Mouse (Mus musculus) lung, postnatal 0 days (tissue): ENCODE data around the gene Gabpb1. TPM values are rescaled to one million over a fixed set of nuclear protein-coding genes. Genes with fewer than 3 reads are reported as not detected.
A peak's percentile ranks its signal among the peaks of the same experiment; 100 is the strongest.

Experiments used
- ATAC-seq: fragments of 200-750 bp; cut with Nextera tagmentation; 2 replicates; pipeline ENCODE4 v1.8.0; 2017; ENCODE audit warnings: moderate library complexity
- DNase-seq: peaks from one replicate; pipeline ENCODE4 v3.0.0-alpha.2; 2016; ENCODE audit warnings: low spot score
- H3K27ac ChIP-seq: fragments of 300-500 bp; sonication (generic); 2 replicates; pipeline ENCODE4 v1.5.1; 2014; ENCODE audit warnings: antibody characterized with exemption, mild to moderate bottlenecking, low read length, mixed read lengths
- H3K27me3 ChIP-seq: fragments of 300-500 bp; sonication (generic); replicated peaks from 2 replicates; pipeline ENCODE4 v1.6.1; 2014; ENCODE audit warnings: low read length, mixed read lengths; ENCODE audit not compliant: insufficient read depth
- H3K36me3 ChIP-seq: fragments of 300-500 bp; sonication (generic); 2 replicates; pipeline ENCODE4 v1.6.1; 2014; ENCODE audit warnings: low read length, mixed read lengths; ENCODE audit not compliant: insufficient read depth
- H3K4me1 ChIP-seq: fragments of 300-500 bp; sonication (generic); 2 replicates; pipeline ENCODE4 v1.6.1; 2014; ENCODE audit warnings: antibody characterized with exemption, low read depth, low read length, mixed read lengths; ENCODE audit not compliant: insufficient read depth
- H3K4me2 ChIP-seq: fragments of 300-500 bp; sonication (generic); replicated peaks from 2 replicates; pipeline ENCODE4 v1.6.1; 2014; ENCODE audit warnings: low read depth, mild to moderate bottlenecking, low read length, moderate library complexity, mixed read lengths
- H3K4me3 ChIP-seq: fragments of 300-500 bp; sonication (generic); 2 replicates; pipeline ENCODE4 v1.5.1; 2014; ENCODE audit warnings: low read depth, low read length
- H3K9ac ChIP-seq: fragments of 300-500 bp; sonication (generic); replicated peaks from 2 replicates; pipeline ENCODE4 v1.6.1; 2014; ENCODE audit warnings: low read depth, mild to moderate bottlenecking
- H3K9me3 ChIP-seq: fragments of 300-500 bp; sonication (generic); 2 replicates; pipeline ENCODE4 v1.6.1; 2016; ENCODE audit warnings: low read length, mixed read lengths
- CTCF ChIP-seq: IDR thresholded peaks from 2 replicates; pipeline ENCODE4 v1.5.1; 2016; ENCODE audit warnings: antibody characterized with exemption, mild to moderate bottlenecking
- EP300 ChIP-seq: IDR thresholded peaks from 2 replicates; pipeline ENCODE4 v1.6.1; 2016; ENCODE audit warnings: antibody characterized with exemption, mild to moderate bottlenecking, control low read depth
- WGBS: fragments of 180-500 bp; shearing (Covaris S2); extraction: QIAGEN DNeasy Blood & Tissue Kit; methylation state at CpG from one replicate; pipeline ENCODE4 v1.1.7; 2014; 5-methylcytosine and 5-hydroxymethylcytosine counted together
- polyA plus RNA-seq: library from polyadenylated mRNA; unstranded; fragments of >200 nt; fragmentation: Nextera tagmentation; extraction: Ambion mirVana; gene quantifications from 2 replicates; pipeline ENCODE4 v1.2.1, GENCODE M21; 2015

The Gabpb1 gene
- polyA plus RNA-seq, 1 experiment from 2014 or later: 24.5 TPM

- no peaks in the 10 kb centered on the region for H3K36me3 ChIP-seq
- under 1% methylated on average over 47 of the region's 77 CpGs for WGBS
- ATAC-seq: peak; percentile 51
- TF ChIP-seq EP300 (no peak), CTCF (no peak)
- peak overlapping the region; percentile 100 for H3K27ac ChIP-seq
- H3K9me3 ChIP-seq: no peaks in the 10 kb centered on the region
- DNase-seq: peak; percentile 57
- H3K9ac ChIP-seq: peak overlapping the region; percentile 99
- peak overlapping the region; percentile 81 for H3K4me2 ChIP-seq
- H3K27me3 ChIP-seq: no peaks in the 10 kb centered on the region
- peak overlapping the region; percentile 100 for H3K4me3 ChIP-seq
- H3K4me1 ChIP-seq: peaks cover 21% of the 10 kb centered on the region
These were observed 1.5 kb downstream of the Gabpb1 start for GRCm38 (mm10) chr2:126674441-126675168.

GRCm38 (mm10) chr2:126673317-126674242 lies 2.6 kb downstream of the Gabpb1 start:
- TF ChIP-seq EP300 (no peak), CTCF (no peak)
- H3K4me3 ChIP-seq: peak overlapping the region; percentile 100
- no peaks in the 10 kb centered on the region for H3K9me3 ChIP-seq
- no peaks in the 10 kb centered on the region for H3K27me3 ChIP-seq
- H3K4me2 ChIP-seq: peak overlapping the region; percentile 81
- 33% methylated on average over 13 of the region's 13 CpGs for WGBS
- H3K27ac ChIP-seq: peak overlapping the region; percentile 100
- peak; percentile 30 for DNase-seq
- no peak for ATAC-seq
- peak overlapping the region; percentile 99 for H3K9ac ChIP-seq
- no peaks in the 10 kb centered on the region for H3K36me3 ChIP-seq
- peaks cover 21% of the 10 kb centered on the region for H3K4me1 ChIP-seq

- TF ChIP-seq EP300 (no peak), CTCF (no peak)
- no peak overlapping the region for H3K4me2 ChIP-seq
- no peak overlapping the region for H3K4me3 ChIP-seq
- 81% methylated on average over 5 of the region's 5 CpGs for WGBS
- H3K36me3 ChIP-seq: no peaks in the 10 kb centered on the region
- no peaks in the 10 kb centered on the region for H3K27me3 ChIP-seq
- H3K9ac ChIP-seq: no peak overlapping the region
- no peak for ATAC-seq
- H3K27ac ChIP-seq: no peak overlapping the region
- H3K4me1 ChIP-seq: peaks cover 11% of the 10 kb centered on the region
- DNase-seq: no peak
- H3K9me3 ChIP-seq: no peaks in the 10 kb centered on the region
These were observed 7.4 kb downstream of the Gabpb1 start for GRCm38 (mm10) chr2:126668621-126669252.

GRCm38 (mm10) chr2:126665984-126666383 lies 10.2 kb downstream of the Gabpb1 start:
- Histone ChIP-seq H3K4me3 (no peak overlapping the region), H3K9ac (no peak overlapping the region), H3K4me2 (no peak overlapping the region), H3K4me1 (no peaks in the 10 kb centered on the region), H3K27me3 (no peaks in the 10 kb centered on the region), H3K9me3 (no peaks in the 10 kb centered on the region), H3K27ac (no peak overlapping the region), H3K36me3 (no peaks in the 10 kb centered on the region)
- TF ChIP-seq CTCF (no peak), EP300 (no peak)
- no peak for DNase-seq
- no peak for ATAC-seq
- WGBS: 82% methylated on average over 3 of the region's 3 CpGs

- ATAC-seq (peak; percentile 57), DNase-seq (peak; percentile 87)
- H3K36me3 ChIP-seq: no peaks in the 10 kb centered on the region
- H3K27ac ChIP-seq: no peak overlapping the region
- no peaks in the 10 kb centered on the region for H3K4me1 ChIP-seq
- no peak overlapping the region for H3K9ac ChIP-seq
- no peaks in the 10 kb centered on the region for H3K9me3 ChIP-seq
- no peak overlapping the region for H3K4me3 ChIP-seq
- H3K4me2 ChIP-seq: no peak overlapping the region
- 35% methylated on average over 4 of the region's 4 CpGs for WGBS
- peak; percentile 75 for TF ChIP-seq CTCF
- no peak for TF ChIP-seq EP300
- H3K27me3 ChIP-seq: no peaks in the 10 kb centered on the region
These were observed 12.7 kb downstream of the Gabpb1 start for GRCm38 (mm10) chr2:126663481-126663880.

GRCm38 (mm10) chr2:126652929-126653328 lies 23.2 kb downstream of the Gabpb1 start:
- no peak overlapping the region for H3K9ac ChIP-seq
- no peak overlapping the region for H3K4me3 ChIP-seq
- H3K27me3 ChIP-seq: no peaks in the 10 kb centered on the region
- ATAC-seq (no peak), DNase-seq (no peak)
- H3K4me2 ChIP-seq: no peak overlapping the region
- WGBS: 83% methylated on average over 4 of the region's 4 CpGs
- no peaks in the 10 kb centered on the region for H3K4me1 ChIP-seq
- H3K36me3 ChIP-seq: peaks cover 15% of the 10 kb centered on the region; the same call in 1 of the 2 replicates
- H3K9me3 ChIP-seq: no peaks in the 10 kb centered on the region
- no peak overlapping the region for H3K27ac ChIP-seq
- TF ChIP-seq EP300 (no peak), CTCF (no peak)
